Mouse (Mus musculus) layer of hippocampus, postnatal 25 days (tissue): Measurements from ENCODE around the gene Dpep3. TPM values are rescaled to one million over a fixed set of nuclear protein-coding genes. Genes with fewer than 3 reads are reported as not detected.

Experiments used
- DNase-seq, 2 experiments: peaks; one replicate each; pipeline ENCODE4 v3.0.0; 2022; ENCODE audit warnings: mixed read lengths in 2 of 2, low spot score in 1 of 2; ENCODE audit errors: extremely low spot score in 1 of 2
- microRNA-seq, 2 experiments: library from miRNA; unstranded; fragments of <30 nt; microRNA quantifications; one replicate each; pipeline ENCODE4 v1.2.0; 2021
- total RNA-seq, 2 experiments: library from RNA; stranded (reverse); gene quantifications; 2 replicates each; pipeline ENCODE4 v1.2.3; 2021

Dpep3 gene
- total RNA-seq, 2 experiments from 2014 or later: not detected

GRCm38 (mm10) chr8:105937496-105938305 is 41.5 kb downstream of the Dpep3 start:
- DNase-seq: peak; percentile 37 to 52

GRCm38 (mm10) chr8:105936866-105937475 is 42.3 kb downstream of the Dpep3 start:
- peak; percentile 67 to 73 for DNase-seq

- DNase-seq: no peak
Observed at GRCm38 (mm10) chr8:105935863-105936603, 43.2 kb downstream of the Dpep3 start.

GRCm38 (mm10) chr8:105935105-105935504 is 44.1 kb downstream of the Dpep3 start:
- DNase-seq: no peak

- DNase-seq: no peak
Observed at GRCm38 (mm10) chr8:105933762-105934161, 45.5 kb downstream of the Dpep3 start, which contains the start of gene Ctrl. Gene Ctrl (minus strand): TSS chr8:105933862.

- DNase-seq: no peak
Observed at GRCm38 (mm10) chr8:105932525-105932924, 46.7 kb downstream of the Dpep3 start.

GRCm38 (mm10) chr8:105931271-105931670 is 48.0 kb downstream of the Dpep3 start:
- DNase-seq: no peak

GRCm38 (mm10) chr8:105930602-105931001 is 48.6 kb downstream of the Dpep3 start:
- DNase-seq: peak; percentile 89 to 97

GRCm38 (mm10) chr8:105925123-105925522 is 54.1 kb downstream of the Dpep3 start:
- no peak for DNase-seq

Small RNA genes within 50 kb of the gene (microRNA-seq; reads per million reads assigned to microRNA genes)
- gene Mir7074: 0 reads per million in 2 experiments

Other genes with a start within 250 kb of the Dpep3 start
- 10 to 100 TPM; 19.2 to 23.1 TPM for gene Gfod2, start 220.8 kb downstream of the Dpep3 start, total RNA-seq
- 10 to 100 TPM; 24.3 to 26.6 TPM for gene Ranbp10, start 152.1 kb downstream of the Dpep3 start, total RNA-seq
- gene Tsnaxip1, start 151.7 kb downstream of the Dpep3 start, total RNA-seq: under 1 TPM; 0.15 to 0.31 TPM
- gene Cenpt, start 126.2 kb downstream of the Dpep3 start, total RNA-seq: 10 to 100 TPM; 13.4 to 15.4 TPM
- 10 to 100 TPM; 38.2 to 44.4 TPM for gene Thap11, start 124.3 kb downstream of the Dpep3 start, total RNA-seq
- gene Nutf2, start 118.8 kb downstream of the Dpep3 start, total RNA-seq: 10 to 100 TPM; 27.6 to 34.9 TPM
- 10 to 100 TPM; 59.9 to 72.4 TPM for gene Edc4, start 98.5 kb downstream of the Dpep3 start, total RNA-seq
- 1 to 10 TPM in 1 of 2 experiments, under 1 TPM in 1; 0.99 to 1.1 TPM for gene Nrn1l, start 85.9 kb downstream of the Dpep3 start, total RNA-seq
- 1 to 10 TPM; 7.7 to 8.9 TPM for gene Pskh1, start 79.0 kb downstream of the Dpep3 start, total RNA-seq
- gene Ctrl, start 45.6 kb downstream of the Dpep3 start, total RNA-seq: 1 to 10 TPM in 1 of 2 experiments, under 1 TPM in 1; 0.76 to 1.6 TPM
- gene Psmb10, start 41.0 kb downstream of the Dpep3 start, total RNA-seq: 10 to 100 TPM; 58.6 to 70.6 TPM
- gene Lcat, start 36.0 kb downstream of the Dpep3 start, total RNA-seq: 10 to 100 TPM; 44.9 to 49.5 TPM
- gene Slc12a4, start 13.3 kb downstream of the Dpep3 start, total RNA-seq: 10 to 100 TPM; 23.0 to 25.7 TPM
- 10 to 100 TPM; 18.2 to 18.8 TPM for gene Dus2, start 11.9 kb upstream of the Dpep3 start, total RNA-seq
- not detected for gene Dpep2nb, start 26.5 kb upstream of the Dpep3 start, total RNA-seq
- gene Ddx28, start 32.5 kb upstream of the Dpep3 start, total RNA-seq: 10 to 100 TPM; 13.9 TPM
- gene Nfatc3, start 79.4 kb upstream of the Dpep3 start, total RNA-seq: 10 to 100 TPM in 1 of 2 experiments, 1 to 10 TPM in 1; 9.6 to 13.2 TPM
- under 1 TPM in 1 of 2 experiments, not detected in 1; 0.07 TPM for gene Esrp2, start 157.5 kb upstream of the Dpep3 start, total RNA-seq
- 10 to 100 TPM; 19.4 to 23.1 TPM for gene Pla2g15, start 171.0 kb upstream of the Dpep3 start, total RNA-seq
- 10 to 100 TPM; 19.8 to 24.9 TPM for gene Slc7a6, start 189.4 kb upstream of the Dpep3 start, total RNA-seq
- 10 to 100 TPM; 24.6 to 27.4 TPM for gene Slc7a6os, start 231.5 kb upstream of the Dpep3 start, total RNA-seq
- gene Prmt7, start 231.5 kb upstream of the Dpep3 start, total RNA-seq: 10 to 100 TPM; 33.1 to 34.2 TPM